Mouse (Mus musculus) hindbrain, embryonic 10.5 days (tissue): ENCODE measurements around the gene Krtap9-5. TPM values are rescaled to one million over a fixed set of nuclear protein-coding genes. Genes with fewer than 3 reads are reported as not detected.
A peak's percentile ranks its signal among the peaks of the same experiment; 100 is the strongest.

Experiments used
- DNase-seq: peaks from one replicate; pipeline ENCODE4 v3.0.0-alpha.2; 2017; ENCODE audit warnings: low spot score
- H3K27ac ChIP-seq: fragments of 300-500 bp; sonication (generic); 2 replicates; pipeline ENCODE4 v1.5.1; 2016; ENCODE audit warnings: mild to moderate bottlenecking, moderate library complexity
- H3K27me3 ChIP-seq: fragments of 300-500 bp; sonication (generic); 2 replicates; pipeline ENCODE4 v1.6.1; 2016; ENCODE audit warnings: mild to moderate bottlenecking; ENCODE audit not compliant: poor library complexity, insufficient read depth, severe bottlenecking
- H3K36me3 ChIP-seq: fragments of 300-500 bp; sonication (generic); 2 replicates; pipeline ENCODE4 v1.6.1; 2016; ENCODE audit warnings: mild to moderate bottlenecking, moderate library complexity
- H3K4me1 ChIP-seq: fragments of 300-500 bp; sonication (generic); replicated peaks from 2 replicates; pipeline ENCODE4 v1.6.1; 2016; ENCODE audit warnings: mild to moderate bottlenecking
- H3K4me3 ChIP-seq: fragments of 300-500 bp; sonication (generic); 2 replicates; pipeline ENCODE4 v1.5.1; 2016; ENCODE audit warnings: mild to moderate bottlenecking, moderate library complexity
- H3K9me3 ChIP-seq: fragments of 300-500 bp; sonication (generic); 2 replicates; pipeline ENCODE4 v1.6.1; 2016; ENCODE audit warnings: mild to moderate bottlenecking, moderate library complexity
- WGBS: fragments of 180-500 bp; shearing (Covaris S2); methylation state at CpG from one replicate; pipeline ENCODE4 v1.1.7; 2016; 5-methylcytosine and 5-hydroxymethylcytosine counted together
- polyA plus RNA-seq: library from polyadenylated mRNA; unstranded; fragments of >200 nt; fragmentation: Nextera tagmentation; extraction: Ambion mirVana; gene quantifications from 2 replicates; pipeline ENCODE4 v1.2.1, GENCODE M21; 2016

Krtap9-5 gene
- polyA plus RNA-seq, 1 experiment from 2014 or later, result not detected

- no peak overlapping the region for H3K27ac ChIP-seq
- H3K4me1 ChIP-seq, result peaks cover 7% of the 10 kb centered on the region
- no peaks in the 10 kb centered on the region for H3K36me3 ChIP-seq
- H3K9me3 ChIP-seq, result no peaks in the 10 kb centered on the region
- no peak for DNase-seq
- WGBS, result 89% methylated on average over 6 of the region's 6 CpGs
- no peak overlapping the region for H3K4me3 ChIP-seq
- peaks cover 27% of the 10 kb centered on the region for H3K27me3 ChIP-seq
Observed at GRCm38 (mm10) chr11:99989881-99990405, 41.7 kb downstream of the Krtap9-5 start.

GRCm38 (mm10) chr11:99990571-99990970 is 42.3 kb downstream of the Krtap9-5 start:
- Histone ChIP-seq H3K36me3 (no peaks in the 10 kb centered on the region), H3K4me1 (peaks cover 7% of the 10 kb centered on the region), H3K27ac (no peak overlapping the region), H3K9me3 (no peaks in the 10 kb centered on the region), H3K4me3 (no peak overlapping the region), H3K27me3 (peaks cover 26% of the 10 kb centered on the region)
- 81% methylated on average over 3 of the region's 3 CpGs for WGBS
- no peak for DNase-seq

- DNase-seq, result peak; percentile 8
Observed at GRCm38 (mm10) chr11:99993620-99994383, 45.5 kb downstream of the Krtap9-5 start, which contains the start of gene Krtap17-1. Gene Krtap17-1 (minus strand): TSS chr11:99993994.

GRCm38 (mm10) chr11:99994384-99994661 is 46.0 kb downstream of the Krtap9-5 start:
- no peak for DNase-seq
- Histone ChIP-seq H3K4me3 (no peak overlapping the region), H3K27me3 (peaks cover 24% of the 10 kb centered on the region), H3K36me3 (no peaks in the 10 kb centered on the region), H3K9me3 (no peaks in the 10 kb centered on the region), H3K27ac (no peak overlapping the region), H3K4me1 (peaks cover 7% of the 10 kb centered on the region)
- WGBS, result 75% methylated on average over 4 of the region's 4 CpGs

More at GRCm38 (mm10) chr11:99993620-99994383, 45.5 kb downstream of the Krtap9-5 start, which contains the start of gene Krtap17-1:
- peak within 1 kb of the TSS; percentile 32 for H3K4me3 ChIP-seq
- WGBS, result 26% methylated on average over 26 of the region's 26 CpGs
- H3K27ac ChIP-seq, result no peak within 1 kb of the TSS
- H3K27me3 ChIP-seq, result peaks cover 24% of the 10 kb centered on the region
- H3K36me3 ChIP-seq, result no peaks in the 10 kb centered on the region
- no peaks in the 10 kb centered on the region for H3K9me3 ChIP-seq
- H3K4me1 ChIP-seq, result peaks cover 7% of the 10 kb centered on the region

- Histone ChIP-seq H3K27me3 (peaks cover 6% of the 10 kb centered on the region), H3K36me3 (no peaks in the 10 kb centered on the region), H3K4me3 (no peak overlapping the region), H3K9me3 (no peaks in the 10 kb centered on the region), H3K27ac (no peak overlapping the region), H3K4me1 (no peaks in the 10 kb centered on the region)
- DNase-seq, result no peak
- WGBS, result 89% methylated on average over 7 of the region's 7 CpGs
Observed at GRCm38 (mm10) chr11:99999091-99999490, 50.8 kb downstream of the Krtap9-5 start.

Other genes starting within 250 kb of the Krtap9-5 start
- not detected in 2 replicates for gene Gm14180, start 214.2 kb upstream of the Krtap9-5 start, polyA plus RNA-seq
- not detected in 2 replicates for gene Gm11595, start 175.6 kb upstream of the Krtap9-5 start, polyA plus RNA-seq
- not detected in 2 replicates for gene Krtap4-8, start 167.8 kb upstream of the Krtap9-5 start, polyA plus RNA-seq
- not detected in 2 replicates for gene Krtap4-9, start 163.3 kb upstream of the Krtap9-5 start, polyA plus RNA-seq
- gene Gm11596, start 155.0 kb upstream of the Krtap9-5 start, polyA plus RNA-seq, result not detected in 2 replicates
- not detected in 2 replicates for gene Gm11569, start 149.5 kb upstream of the Krtap9-5 start, polyA plus RNA-seq
- gene Gm11554, start 144.0 kb upstream of the Krtap9-5 start, polyA plus RNA-seq, result not detected in 2 replicates
- gene Krtap4-13, start 138.6 kb upstream of the Krtap9-5 start, polyA plus RNA-seq, result not detected in 2 replicates
- not detected in 2 replicates for gene Gm11564, start 132.8 kb upstream of the Krtap9-5 start, polyA plus RNA-seq
- not detected in 2 replicates for gene 2300003K06Rik, start 110.4 kb upstream of the Krtap9-5 start, polyA plus RNA-seq
- not detected in 2 replicates for gene Krtap4-16, start 96.9 kb upstream of the Krtap9-5 start, polyA plus RNA-seq
- not detected in 2 replicates for gene Gm11568, start 90.6 kb upstream of the Krtap9-5 start, polyA plus RNA-seq
- not detected in 2 replicates for gene Gm11559, start 84.0 kb upstream of the Krtap9-5 start, polyA plus RNA-seq
- not detected in 2 replicates for gene Krtap9-1, start 75.1 kb upstream of the Krtap9-5 start, polyA plus RNA-seq
- not detected in 2 replicates for gene Gm11567, start 69.3 kb upstream of the Krtap9-5 start, polyA plus RNA-seq
- not detected in 2 replicates for gene Krtap31-1, start 40.6 kb upstream of the Krtap9-5 start, polyA plus RNA-seq
- gene Gm11565, start 33.7 kb upstream of the Krtap9-5 start, polyA plus RNA-seq, result not detected in 2 replicates
- not detected in 2 replicates for gene Krtap31-2, start 12.2 kb upstream of the Krtap9-5 start, polyA plus RNA-seq
- gene Krtap29-1, start 30.6 kb downstream of the Krtap9-5 start, polyA plus RNA-seq, result not detected in 2 replicates
- not detected in 2 replicates for gene Krtap16-1, start 38.1 kb downstream of the Krtap9-5 start, polyA plus RNA-seq
- not detected in 2 replicates for gene Krtap17-1, start 45.5 kb downstream of the Krtap9-5 start, polyA plus RNA-seq
- not detected in 2 replicates for gene Krt33a, start 67.7 kb downstream of the Krtap9-5 start, polyA plus RNA-seq
- gene Krt33b, start 81.4 kb downstream of the Krtap9-5 start, polyA plus RNA-seq, result not detected in 2 replicates
- gene Krt34, start 93.1 kb downstream of the Krtap9-5 start, polyA plus RNA-seq, result not detected in 2 replicates
- not detected in 2 replicates for gene Krt31, start 102.1 kb downstream of the Krtap9-5 start, polyA plus RNA-seq
- gene Krt32, start 139.8 kb downstream of the Krtap9-5 start, polyA plus RNA-seq, result not detected in 2 replicates
- not detected in 2 replicates for gene Krt35, start 147.8 kb downstream of the Krtap9-5 start, polyA plus RNA-seq
- gene Krt36, start 157.2 kb downstream of the Krtap9-5 start, polyA plus RNA-seq, result not detected in 2 replicates
- gene Krt13, start 173.1 kb downstream of the Krtap9-5 start, polyA plus RNA-seq, result 0.43 TPM in 1 of 2 replicates, not detected in the other
- gene Krt15, start 187.5 kb downstream of the Krtap9-5 start, polyA plus RNA-seq, result 0.73 and 2.9 TPM in 2 replicates
- gene Krt19, start 200.2 kb downstream of the Krtap9-5 start, polyA plus RNA-seq, result 11.4 and 12.7 TPM in 2 replicates
- not detected in 2 replicates for gene Krt9, start 244.8 kb downstream of the Krtap9-5 start, polyA plus RNA-seq